Mouse (Mus musculus) megakaryocyte, embryonic 14.5 days (primary cell): Measurements from ENCODE around the gene Mras.

Source experiments
- FLI1 ChIP-seq: IDR thresholded peaks from 2 replicates; pipeline ENCODE4 v1.6.1; 2012; ENCODE audit warnings: low read length, inconsistent platforms, mixed read lengths
- GATA1 ChIP-seq: IDR thresholded peaks from 3 replicates; pipeline ENCODE4 v1.6.1; 2012; ENCODE audit warnings: mixed read lengths, low read length, inconsistent platforms, borderline replicate concordance

GRCm38 (mm10) chr9:99423692-99424573, 13.2 kb downstream of the Mras start:
- no peak for TF ChIP-seq GATA1
- no peak for TF ChIP-seq FLI1
